Mouse (Mus musculus) layer of hippocampus, adult 2 months (tissue): Measurements from ENCODE around the gene Olfr1425. TPM values are rescaled to one million over a fixed set of nuclear protein-coding genes. Genes with fewer than 3 reads are reported as not detected.
"Not testable (repeated sequence)": the region's sequence is repeated elsewhere in the genome, so short reads cannot be mapped to it uniquely, and the experiment has no call there.

ENCODE experiments used
- DNase-seq, 2 experiments: peaks; one replicate each; pipeline ENCODE4 v3.0.0; 2022; ENCODE audit warnings: low spot score in 2 of 2
- H3K27ac ChIP-seq: fragments of 200-600 bp; 2 replicates; pipeline ENCODE4 v1.8.1; 2022
- H3K4me3 ChIP-seq: fragments of 200-600 bp; 2 replicates; pipeline ENCODE4 v1.8.1; 2022; ENCODE audit warnings: mild to moderate bottlenecking
- CTCF ChIP-seq: fragments of 200-600 bp; conservative IDR thresholded peaks from 2 replicates; pipeline ENCODE4 v1.8.1; 2022; ENCODE audit warnings: antibody characterized with exemption, mild to moderate bottlenecking, moderate library complexity
- long read RNA-seq, 2 experiments: library from polyadenylated mRNA; stranded (forward); transcript quantifications; one replicate each; pipeline ENCODE4 v2.0.0; 2021; ENCODE audit warnings: borderline mapping rate in 2 of 2
- total RNA-seq, 2 experiments: library from RNA; stranded (reverse); gene quantifications; 2 replicates each; pipeline ENCODE4 v1.2.3; 2021

Olfr1425 gene
- total RNA-seq = not detected
- long read RNA-seq, experiment 1 = 0 reads
- long read RNA-seq, experiment 2 = 0 reads

DNA sequence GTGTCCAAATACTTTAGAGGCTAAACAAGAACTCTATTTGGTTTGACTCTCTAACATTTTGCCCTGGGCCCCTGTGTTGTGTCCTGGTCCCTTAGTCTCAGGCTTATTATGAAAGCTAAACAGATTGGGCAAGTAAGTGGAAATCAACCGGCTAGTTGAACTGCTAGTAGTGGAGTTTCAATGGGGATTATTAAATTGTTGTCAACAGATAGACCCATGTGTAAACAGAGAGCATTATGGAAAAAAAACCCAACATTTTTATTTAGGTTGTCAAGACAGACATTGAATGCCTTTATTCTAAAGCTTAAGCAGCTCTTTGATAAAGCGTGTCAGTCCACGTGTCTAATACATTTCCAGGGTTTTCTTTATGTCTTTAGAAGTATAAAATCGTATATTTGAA lies at the start of gene Olfr1425:
Gene Olfr1425 (minus strand): TSS at position 101 of the 400 bp plus-strand sequence.
- not testable (repeated sequence) for DNase-seq, H3K4me3 ChIP-seq, H3K27ac ChIP-seq

DNA sequence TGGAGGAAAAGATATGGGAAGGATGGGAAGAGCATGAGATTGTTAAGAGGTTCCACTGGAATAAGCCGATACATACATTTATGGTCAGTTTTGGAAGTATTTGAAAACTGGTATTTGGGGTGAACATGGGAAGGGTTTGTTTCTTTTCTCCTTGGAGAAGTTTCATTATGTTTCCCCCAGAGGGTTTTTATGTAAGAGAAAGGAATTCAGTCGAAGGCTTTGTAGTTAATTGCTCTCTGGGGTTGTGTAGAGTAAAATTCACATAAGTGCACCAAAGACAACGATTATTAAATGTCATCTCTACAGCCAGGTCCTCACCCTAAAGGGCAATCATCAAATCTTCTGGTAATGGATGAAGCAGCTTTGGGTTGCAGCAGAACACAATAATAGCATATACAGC lies 45.6 kb upstream of the Olfr1425 start, which contains the start of gene Olfr76:
Gene Olfr76 (minus strand): TSS at position 101 of the 400 bp plus-strand sequence.
- Histone ChIP-seq H3K27ac (no peak within 1 kb of the TSS), H3K4me3 (no peak within 1 kb of the TSS)
- no peak for DNase-seq
- TF ChIP-seq CTCF = no peak

DNA sequence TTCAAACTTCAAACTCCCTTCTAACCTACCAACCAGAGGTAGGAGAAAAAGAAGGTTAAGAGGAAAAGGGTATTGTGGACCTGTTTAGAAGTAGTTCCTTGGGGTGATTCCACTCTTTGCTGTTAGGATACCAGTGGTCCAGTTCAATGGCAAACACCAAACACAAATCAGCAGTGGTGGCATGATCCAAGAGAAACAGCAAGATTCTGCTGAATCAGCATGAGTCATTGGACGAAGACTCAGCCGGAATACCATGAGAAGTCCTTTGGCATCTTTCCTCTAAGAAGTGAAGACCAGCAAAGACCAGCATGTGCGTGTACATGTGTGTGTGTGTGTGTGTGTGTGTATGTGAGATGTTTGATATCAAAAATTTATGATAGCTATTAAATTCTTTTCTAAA lies 38.9 kb upstream of the Olfr1425 start:
- no peak for TF ChIP-seq CTCF
- no peak overlapping the region for H3K4me3 ChIP-seq

GRCm38 (mm10) chr19:12115797-12116196 lies 38.3 kb upstream of the Olfr1425 start, which contains the start of gene Olfr1428:
TSS of gene Olfr1428 (minus strand) at chr19:12115897.
- H3K4me3 ChIP-seq = no peak within 1 kb of the TSS
- TF ChIP-seq CTCF = no peak
- H3K27ac ChIP-seq = no peak within 1 kb of the TSS
- no peak for DNase-seq

More for the DNA sequence above, 38.9 kb upstream of the Olfr1425 start:
- no peak for DNase-seq
- no peak overlapping the region for H3K27ac ChIP-seq

- Histone ChIP-seq H3K27ac (no peak overlapping the region), H3K4me3 (no peak overlapping the region)
- no peak for DNase-seq
- no peak for TF ChIP-seq CTCF
Observed at GRCm38 (mm10) chr19:12113807-12114206, 36.3 kb upstream of the Olfr1425 start.

GRCm38 (mm10) chr19:12104541-12104940 lies 27.0 kb upstream of the Olfr1425 start:
- TF ChIP-seq CTCF = no peak
- no peak overlapping the region for H3K4me3 ChIP-seq
- no peak overlapping the region for H3K27ac ChIP-seq
- DNase-seq = no peak

- TF ChIP-seq CTCF = no peak
- no peak for DNase-seq
- Histone ChIP-seq H3K27ac (no peak within 1 kb of the TSS), H3K4me3 (no peak within 1 kb of the TSS)
Observed at GRCm38 (mm10) chr19:12103234-12103633, 25.7 kb upstream of the Olfr1425 start, which contains the start of gene Olfr1427. TSS of gene Olfr1427 (minus strand) at chr19:12103334.

- no peak within 1 kb of the TSS for H3K4me3 ChIP-seq
- H3K27ac ChIP-seq = no peak within 1 kb of the TSS
- no peak for TF ChIP-seq CTCF
- no peak for DNase-seq
Observed at GRCm38 (mm10) chr19:12091913-12092312, 14.4 kb upstream of the Olfr1425 start, which contains the start of gene Olfr1426. TSS of gene Olfr1426 (minus strand) at chr19:12092013.

GRCm38 (mm10) chr19:12069546-12069945 lies 8.0 kb downstream of the Olfr1425 start:
- not testable (repeated sequence) for H3K27ac ChIP-seq

DNA sequence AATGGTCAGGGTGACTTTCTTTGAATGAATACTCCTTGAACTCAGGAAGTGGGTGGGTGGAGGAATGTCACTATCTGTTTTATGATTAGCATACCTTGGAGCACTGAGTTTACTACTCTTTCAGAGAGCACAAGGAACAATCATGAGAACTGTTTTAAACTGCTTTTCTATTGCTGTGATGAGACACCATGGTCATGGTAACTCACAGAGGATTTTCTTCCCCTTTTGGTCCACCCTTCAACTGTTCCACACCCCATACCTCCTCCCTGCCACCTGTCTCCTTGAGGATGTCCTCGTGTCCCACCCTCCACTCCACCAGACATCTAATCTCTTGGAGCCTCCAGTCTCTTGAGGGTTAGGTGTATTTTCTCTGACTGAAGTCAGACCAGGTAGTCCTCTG lies 9.7 kb downstream of the Olfr1425 start:
- H3K4me3 ChIP-seq, DNase-seq, H3K27ac ChIP-seq: not testable (repeated sequence)

More at GRCm38 (mm10) chr19:12069546-12069945, 8.0 kb downstream of the Olfr1425 start:
- DNase-seq, H3K4me3 ChIP-seq: not testable (repeated sequence)

DNA sequence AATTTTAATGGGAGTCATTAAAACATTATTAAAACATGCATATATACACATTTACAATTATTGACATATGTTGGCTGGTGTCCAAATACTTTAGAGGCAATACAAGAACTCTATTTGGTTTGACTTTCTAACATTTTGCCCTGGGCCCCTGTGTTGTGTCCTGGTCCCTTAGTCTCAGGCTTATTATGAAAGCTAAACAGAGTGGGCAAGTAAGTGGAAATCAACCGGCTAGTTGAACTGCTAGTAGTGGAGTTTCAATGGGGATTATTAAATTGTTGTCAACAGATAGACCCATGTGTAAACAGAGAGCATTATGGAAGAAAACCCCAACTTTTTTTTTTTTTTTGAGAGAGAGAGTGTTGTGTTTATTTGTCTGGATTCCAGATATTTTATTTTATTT lies 14.9 kb downstream of the Olfr1425 start, which contains the start of gene Olfr1424:
Gene Olfr1424 (minus strand): TSS at position 101 of the 400 bp plus-strand sequence.
- H3K4me3 ChIP-seq, H3K27ac ChIP-seq, DNase-seq: not testable (repeated sequence)

DNA sequence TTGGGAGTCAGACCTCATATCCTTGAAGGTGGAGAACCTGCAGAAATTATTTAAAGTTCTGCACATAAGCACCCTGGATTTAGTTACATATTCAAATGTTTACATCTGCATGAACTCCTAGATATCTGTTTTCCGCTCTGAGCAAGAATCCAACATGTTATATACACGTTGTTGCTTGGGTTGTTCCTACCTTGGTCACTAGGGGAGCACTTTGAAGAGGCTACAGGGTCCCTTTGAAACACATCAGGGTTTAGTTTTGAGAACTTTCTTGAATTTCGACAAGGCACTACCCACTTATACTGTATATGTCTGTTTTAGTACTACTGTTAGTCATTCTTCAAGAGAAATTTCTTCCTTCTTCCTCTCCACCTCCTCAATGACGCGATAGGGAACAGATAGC lies 34.4 kb downstream of the Olfr1425 start:
- no peak overlapping the region for H3K27ac ChIP-seq

DNA sequence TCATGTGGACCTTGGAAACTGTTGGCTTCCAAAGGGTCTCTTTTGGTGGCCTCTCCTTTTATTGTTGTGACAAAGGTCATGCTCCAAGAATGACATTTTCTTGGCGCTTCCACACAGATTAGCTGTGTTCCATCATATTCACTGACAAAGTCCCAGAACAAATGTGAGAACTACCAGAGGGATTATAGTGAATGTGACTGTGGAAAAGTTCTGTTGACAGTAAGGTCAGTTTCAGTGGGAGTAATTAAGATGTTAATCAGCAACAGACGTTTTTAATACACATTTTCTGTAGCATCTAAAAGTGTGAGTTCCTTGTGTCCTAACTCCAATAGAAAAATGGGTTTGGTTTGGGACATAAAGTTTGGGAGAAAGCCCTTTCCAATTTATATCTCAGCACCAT lies 36.3 kb downstream of the Olfr1425 start, which contains the start of gene Olfr1423:
Gene Olfr1423 (minus strand): TSS at position 101 of the 400 bp plus-strand sequence.
- no peak for DNase-seq
- Histone ChIP-seq H3K4me3 (no peak within 1 kb of the TSS), H3K27ac (no peak within 1 kb of the TSS)
- no peak for TF ChIP-seq CTCF

More for the DNA sequence above, 34.4 kb downstream of the Olfr1425 start:
- TF ChIP-seq CTCF = peak; percentile 42
- no peak overlapping the region for H3K4me3 ChIP-seq
- DNase-seq = no peak

- Histone ChIP-seq H3K4me3 (no peak overlapping the region), H3K27ac (no peak overlapping the region)
- no peak for TF ChIP-seq CTCF
- no peak for DNase-seq
Observed at GRCm38 (mm10) chr19:12037727-12038126, 39.8 kb downstream of the Olfr1425 start.
